Mouse (Mus musculus) kidney, adult 2 months (tissue): ENCODE measurements around the gene Cap2.

Experiments
- CTCF ChIP-seq: fragments of 200-500 bp; conservative IDR thresholded peaks from 2 replicates; pipeline ENCODE4 v1.5.1; 2011; ENCODE audit warnings: low read depth, mild to moderate bottlenecking, control low read depth, low read length, moderate library complexity, mixed read lengths; ENCODE audit not compliant: insufficient read depth, insufficient read length
- POLR2A ChIP-seq: fragments of 200-500 bp; IDR thresholded peaks from one replicate; pipeline ENCODE4 v1.6.1; 2011; ENCODE audit warnings: low read depth, low read length, control low read depth

DNA sequence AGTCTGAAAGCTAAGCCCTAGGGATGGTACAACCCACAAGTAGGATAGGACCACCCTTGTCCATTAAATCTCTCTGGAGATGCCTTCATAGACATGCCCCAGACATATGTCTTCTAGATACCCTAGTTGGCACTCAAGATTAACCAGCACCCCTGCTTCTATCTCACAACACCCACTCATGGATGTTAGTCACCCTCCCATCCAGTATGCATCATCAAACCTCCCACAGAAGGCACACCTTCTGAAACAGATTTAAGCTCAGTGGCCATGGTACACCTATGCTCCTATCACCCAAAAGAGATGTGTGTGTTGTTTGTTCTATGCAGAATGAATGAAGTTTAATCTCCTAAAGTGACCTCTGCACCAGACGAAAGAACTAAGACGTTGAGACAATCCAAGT lies 32.1 kb upstream of the Cap2 start:
- TF ChIP-seq CTCF (no peak), POLR2A (no peak)
